Mouse (Mus musculus) CD8-positive naive resting alpha-beta T cell, adult 2 months (primary cell): Measurements from ENCODE around the gene Med13l.

ENCODE experiments used
- DNase-seq, 2 experiments: peaks; one replicate each; pipeline ENCODE4 v3.0.0; 2022; ENCODE audit warnings: low read depth in 2 of 2, low spot score in 2 of 2

Gene Med13l

DNA sequence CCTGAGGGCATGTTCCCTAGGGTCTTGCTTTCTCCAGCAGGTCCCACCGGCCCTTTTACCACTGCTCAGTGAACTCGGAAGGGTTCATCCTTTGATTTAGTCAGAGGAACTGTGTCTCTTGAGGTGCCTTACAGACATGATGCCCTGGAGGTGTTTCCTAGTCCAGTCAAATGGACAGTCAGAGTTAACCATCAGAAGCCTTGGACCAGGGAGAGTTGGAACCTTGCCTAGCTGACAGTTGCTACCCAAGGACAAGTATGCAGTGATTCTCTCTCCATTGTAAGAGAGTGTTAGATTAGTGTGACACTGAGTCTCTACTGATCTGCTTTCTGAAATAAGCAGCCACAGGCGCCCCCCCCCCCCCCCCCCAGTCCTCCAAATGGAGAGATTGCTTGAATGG lies 162.0 kb downstream of the Med13l start:
- no peak for DNase-seq

GRCm38 (mm10) chr5:118725425-118725824 lies 164.9 kb downstream of the Med13l start:
- no peak for DNase-seq

DNA sequence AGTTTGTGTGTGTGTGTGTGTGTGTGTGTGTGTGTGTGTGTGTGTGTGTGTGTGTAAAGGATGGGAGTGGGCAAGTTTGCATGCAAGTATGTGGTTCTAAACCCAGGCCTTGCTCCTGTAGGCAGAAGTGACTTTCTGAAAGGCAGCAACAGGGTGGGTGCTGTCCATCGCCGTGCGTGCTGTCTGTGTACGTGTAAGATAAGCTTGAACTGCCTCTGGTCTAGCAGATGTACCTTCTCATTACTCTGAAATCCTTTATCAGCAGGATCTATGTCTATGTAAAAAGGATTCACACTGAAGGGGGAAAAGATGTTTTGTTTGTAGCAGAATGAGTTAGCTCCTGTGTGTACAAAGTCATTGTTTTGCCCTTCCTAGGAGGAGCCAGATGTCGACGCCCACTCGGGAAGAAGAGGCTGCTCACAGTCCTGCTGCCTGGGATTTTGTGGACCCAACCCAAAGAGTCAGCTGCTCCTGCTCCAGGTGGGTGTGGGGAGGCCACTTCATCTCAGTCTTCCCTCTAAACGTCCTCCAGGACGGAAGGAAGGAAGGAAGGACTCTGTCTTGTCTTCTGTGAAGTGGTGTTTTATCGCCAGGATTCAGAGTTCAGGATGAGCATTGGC lies 165.5 kb downstream of the Med13l start:
- no peak for DNase-seq

GRCm38 (mm10) chr5:118727336-118727735 lies 166.9 kb downstream of the Med13l start:
- no peak for DNase-seq

GRCm38 (mm10) chr5:118732221-118732620 lies 171.7 kb downstream of the Med13l start:
- DNase-seq = no peak

DNA sequence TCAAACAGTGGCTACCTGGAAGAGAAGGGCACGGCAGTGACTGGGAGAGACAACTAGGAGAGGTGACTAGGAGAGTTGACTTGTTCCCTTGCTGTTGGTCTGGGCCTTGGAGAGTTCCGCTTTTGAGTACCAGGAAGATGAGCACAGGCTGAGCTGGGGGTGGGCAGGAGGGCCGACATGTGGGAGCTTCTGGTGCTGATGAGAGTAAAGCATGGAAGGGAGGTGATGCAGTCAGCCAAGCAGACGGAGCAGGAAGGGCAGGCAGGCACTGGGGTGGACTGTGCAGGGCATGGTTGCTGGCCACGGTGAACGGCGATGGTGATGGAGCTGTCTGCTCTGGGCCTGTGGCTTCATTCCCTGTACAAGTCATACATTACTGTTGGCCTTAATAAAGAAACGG lies 172.2 kb downstream of the Med13l start:
- no peak for DNase-seq

GRCm38 (mm10) chr5:118733566-118733965 lies 173.1 kb downstream of the Med13l start:
- DNase-seq = no peak

GRCm38 (mm10) chr5:118734455-118734854 lies 174.0 kb downstream of the Med13l start:
- no peak for DNase-seq

DNA sequence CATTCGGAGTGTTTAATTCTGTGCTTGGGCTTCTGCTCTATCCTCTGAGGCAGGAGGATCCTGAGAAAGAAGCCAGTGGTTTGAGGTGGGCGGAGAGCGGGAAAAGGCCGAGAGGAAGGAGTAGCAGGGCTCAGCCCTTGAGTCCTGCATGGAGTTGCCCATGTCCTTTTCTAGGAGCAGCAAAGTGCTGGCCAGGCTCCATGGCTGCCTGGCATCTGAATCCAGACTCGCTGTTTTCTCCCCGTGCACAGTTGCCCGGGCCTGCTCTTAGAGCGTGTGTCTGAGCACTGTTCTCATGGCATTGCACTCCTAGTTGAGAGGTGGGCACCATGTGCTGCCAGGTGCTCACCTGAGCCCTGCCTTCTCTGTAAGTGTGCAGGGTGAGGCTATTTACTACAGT lies 175.3 kb downstream of the Med13l start:
- no peak for DNase-seq

DNA sequence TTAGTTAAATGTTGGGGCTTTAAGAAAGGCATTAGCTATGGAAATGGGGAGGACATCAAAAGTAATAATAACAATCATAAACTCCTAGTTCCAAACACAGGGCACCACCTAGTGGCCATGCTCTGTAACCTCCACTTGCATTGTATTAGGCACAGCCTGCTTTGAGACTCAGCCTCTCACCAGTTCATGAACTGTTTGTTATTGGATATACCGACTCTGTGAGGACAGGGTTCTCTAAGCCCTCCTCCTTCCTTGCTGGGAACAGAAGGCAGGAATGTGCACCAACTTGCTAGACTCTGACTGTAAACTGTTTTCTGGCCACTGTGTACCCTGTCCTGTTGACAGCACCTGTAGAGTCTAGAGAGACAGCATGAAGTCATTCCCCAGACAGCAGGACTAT lies 177.1 kb downstream of the Med13l start:
- peak; percentile 26 to 50 for DNase-seq

DNA sequence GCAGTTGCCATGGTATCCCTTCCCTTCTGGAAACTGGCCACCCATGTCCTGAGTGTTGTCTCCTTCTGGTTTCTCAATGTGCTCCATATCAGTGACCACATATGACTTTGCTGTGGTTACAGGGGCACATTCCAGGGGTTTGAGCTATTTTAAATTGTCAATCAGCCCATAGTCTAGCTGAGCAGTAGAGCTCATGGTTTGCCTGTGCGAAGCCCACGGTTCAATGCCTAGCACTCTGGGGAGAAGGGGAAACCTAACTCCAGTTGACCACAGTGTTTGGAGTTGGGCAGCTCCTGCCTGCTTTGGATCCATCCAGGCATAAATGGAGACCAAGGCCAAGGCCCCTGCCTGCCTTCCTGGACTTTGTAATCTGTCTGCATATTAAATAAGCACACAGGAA lies 182.6 kb downstream of the Med13l start:
- no peak for DNase-seq

DNA sequence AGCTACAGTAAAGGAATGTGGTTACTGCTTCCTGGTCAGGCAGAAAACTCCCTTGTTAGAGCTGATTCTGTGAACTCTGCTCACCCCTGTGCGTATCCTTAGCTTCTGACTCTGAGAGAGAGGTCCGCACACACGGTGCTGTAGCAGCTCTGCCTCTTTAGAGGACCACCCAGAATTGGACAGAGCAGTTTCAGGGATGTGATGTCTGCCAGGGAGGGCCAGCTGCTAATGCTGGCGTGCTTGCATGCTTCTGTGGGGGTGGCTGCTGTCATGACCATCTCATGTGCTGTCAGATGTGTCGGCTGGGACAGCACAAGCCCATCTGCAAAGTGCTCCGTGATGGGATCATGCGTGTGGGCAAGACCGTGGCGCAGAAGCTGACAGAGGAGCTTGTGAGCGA lies 186.5 kb downstream of the Med13l start:
- DNase-seq = no peak

- no peak for DNase-seq
These were observed 191.1 kb downstream of the Med13l start for GRCm38 (mm10) chr5:118751446-118752179.

GRCm38 (mm10) chr5:118752868-118753267 lies 192.4 kb downstream of the Med13l start:
- DNase-seq = no peak

GRCm38 (mm10) chr5:118753471-118754044 lies 193.1 kb downstream of the Med13l start:
- no peak for DNase-seq

GRCm38 (mm10) chr5:118754191-118754759 lies 193.8 kb downstream of the Med13l start:
- no peak for DNase-seq

DNA sequence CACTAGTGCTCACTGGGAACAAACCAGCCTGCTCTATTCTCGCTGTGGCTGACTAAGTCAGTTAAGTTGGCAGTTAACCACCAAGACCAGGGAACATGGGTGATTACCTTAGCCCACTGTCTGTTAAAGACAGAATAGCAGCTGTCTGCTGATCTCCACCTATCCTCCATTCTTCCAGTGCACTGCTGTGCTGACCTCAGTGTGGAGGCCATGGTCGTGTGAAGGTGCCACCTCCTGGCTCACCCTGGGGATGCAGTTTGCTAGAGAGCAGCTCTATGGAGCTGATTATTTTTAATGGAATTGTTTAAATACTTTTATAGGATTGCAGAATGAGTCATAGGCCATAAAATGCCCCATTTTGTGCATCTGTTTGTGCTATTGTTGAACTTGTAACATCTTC lies 195.6 kb downstream of the Med13l start:
- DNase-seq = no peak

GRCm38 (mm10) chr5:118757396-118758301 lies 197.2 kb downstream of the Med13l start:
- DNase-seq = no peak

DNA sequence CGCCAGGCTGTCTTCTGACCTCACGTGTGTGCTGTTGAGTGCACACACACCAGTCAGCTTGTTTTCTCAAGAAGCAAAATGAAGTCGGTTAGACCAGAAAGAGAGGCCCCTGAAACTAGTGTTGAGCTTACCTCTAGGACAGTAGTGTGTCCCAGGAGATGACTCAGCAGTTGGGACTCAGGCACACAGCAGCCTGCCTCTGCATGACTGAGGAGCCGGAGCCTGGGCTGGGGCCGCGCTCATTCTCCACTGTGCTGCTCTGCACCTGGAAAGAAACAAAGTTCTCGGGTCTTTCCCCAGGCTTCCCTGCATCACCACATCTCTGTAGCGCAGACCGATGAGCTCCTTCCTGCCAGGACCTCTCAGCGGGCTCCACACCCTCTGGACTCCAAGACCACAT lies 200.5 kb downstream of the Med13l start:
- DNase-seq = no peak

DNA sequence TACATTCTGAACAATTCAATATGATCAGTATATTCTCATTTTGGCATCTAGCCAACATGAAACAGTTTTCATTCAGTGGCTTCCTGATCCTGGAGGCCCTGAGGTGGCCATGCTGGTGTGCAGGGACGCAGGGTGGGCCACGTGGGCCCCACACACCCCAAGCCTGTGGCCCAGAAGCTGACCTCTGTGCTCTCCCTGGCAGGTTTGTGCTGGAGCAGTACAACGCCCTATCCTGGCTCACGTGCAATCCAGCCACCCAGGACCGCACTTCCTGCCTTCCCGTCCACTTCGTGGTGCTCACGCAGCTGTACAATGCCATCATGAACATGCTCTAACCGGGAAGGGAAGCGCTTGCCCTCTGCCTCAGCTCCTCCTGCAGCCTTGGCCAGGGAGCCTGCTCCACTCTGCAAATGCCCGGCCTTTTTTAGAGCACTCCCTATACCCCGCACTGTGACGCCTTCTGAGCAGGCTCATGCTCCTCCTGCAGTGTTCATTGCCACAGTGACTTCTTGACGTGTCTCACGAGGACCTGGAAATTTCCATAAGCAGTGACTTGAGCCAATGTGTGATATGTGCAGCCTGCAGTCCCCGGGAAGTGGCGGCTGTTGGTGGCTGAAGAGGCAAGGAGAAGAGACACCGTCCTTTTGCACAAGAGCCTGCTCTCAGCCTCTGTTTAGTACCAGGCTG lies 202.2 kb downstream of the Med13l start:
- no peak for DNase-seq

DNA sequence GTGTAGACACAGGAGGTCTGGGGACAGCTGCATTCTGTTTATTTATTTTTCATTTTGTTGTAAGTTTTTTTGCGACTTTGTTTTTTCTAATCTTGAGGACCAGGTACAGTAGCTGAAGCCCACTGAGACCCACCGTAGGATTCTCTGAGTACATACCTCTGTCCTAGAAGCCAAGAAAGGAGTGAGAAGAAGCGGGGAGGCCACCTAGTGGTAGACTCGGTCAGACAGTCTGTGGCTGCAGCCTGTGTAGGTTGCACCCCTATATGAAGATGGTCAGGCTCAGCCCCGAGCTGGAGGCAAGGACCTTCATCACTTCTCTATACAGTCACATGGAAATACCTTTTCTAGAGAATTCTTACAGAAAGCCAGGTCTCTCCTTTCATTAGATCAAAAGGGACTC lies 202.9 kb downstream of the Med13l start:
- DNase-seq = no peak
